Mouse (Mus musculus) left cerebral cortex, postnatal 14 days (tissue): ENCODE measurements around the gene Ppid. TPM values are rescaled to one million over a fixed set of nuclear protein-coding genes. Genes with fewer than 3 reads are reported as not detected.
"Not testable (repeated sequence)": the region's sequence is repeated elsewhere in the genome, so short reads cannot be mapped to it uniquely, and the experiment has no call there.

Experiments
- DNase-seq, 2 experiments: peaks; one replicate each; pipeline ENCODE4 v3.0.0; 2021 to 2022; ENCODE audit warnings: low spot score in 2 of 2, mixed read lengths in 1 of 2
- intact Hi-C: fragments of 180-260 bp; cut with DNase I; formaldehyde crosslinking; loops from one replicate; pipeline ENCODE4 v1.15.1; 2025
- total RNA-seq, 2 experiments: library from RNA; stranded (reverse); gene quantifications; 2 replicates each; pipeline ENCODE4 v1.2.3; 2021

Gene Ppid
- total RNA-seq, 2 experiments from 2014 or later, result 63.5 to 65.9 TPM

- intact Hi-C loops, result loop anchor here (1.0 to 5.0 kb wide), 2 partner anchors 50 to 281 kb away; partner anchors contain the start of gene Rapgef2
- DNase-seq, result peak; percentile 85
Measured at GRCm38 (mm10) chr3:79567703-79568362, 23.3 kb upstream of the Ppid start, which contains the start of gene Fnip2. Gene Fnip2, minus strand, starts transcription at chr3:79567796.

DNA sequence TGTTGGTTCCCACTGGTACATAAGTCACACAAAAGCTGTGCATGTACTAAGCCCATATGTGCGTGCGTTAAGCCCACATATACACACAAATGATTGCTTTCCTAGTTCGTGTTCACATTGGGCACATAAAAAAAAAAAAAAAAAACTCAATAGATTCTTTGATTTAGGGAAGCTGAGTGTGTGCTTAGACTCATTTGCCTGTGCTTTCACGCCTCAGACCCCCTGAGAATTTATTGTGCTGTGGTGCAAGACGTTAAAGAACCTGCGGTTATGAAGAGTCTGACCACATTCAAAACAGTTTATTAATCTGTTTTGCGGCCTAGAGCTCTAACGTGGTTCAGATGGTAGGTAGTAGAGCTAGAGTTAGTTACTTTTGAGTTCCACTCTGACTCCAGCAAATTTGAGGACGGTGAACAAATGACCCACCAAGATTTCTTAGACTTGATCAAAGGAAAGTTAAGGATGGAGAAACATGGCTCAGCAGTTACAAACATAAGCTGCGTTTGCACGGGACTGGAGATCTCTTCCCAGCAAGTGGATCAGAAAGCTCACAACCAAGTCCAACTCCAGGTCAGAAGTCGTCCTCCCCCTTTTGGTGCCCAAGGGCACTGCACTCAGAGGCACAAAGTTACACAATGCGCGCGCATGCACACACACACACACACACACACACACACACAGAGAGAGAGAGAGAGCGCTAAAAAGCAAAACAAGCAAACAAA, 22.4 kb upstream of the Ppid start:
- intact Hi-C loops, result loop anchor here (5.0 kb wide), 1 partner anchor 281 kb away; the partner anchor contains the start of gene Rapgef2

GRCm38 (mm10) chr3:79569351-79569681, 21.8 kb upstream of the Ppid start:
- no peak for DNase-seq
- intact Hi-C loops, result loop anchor here (5.0 kb wide), 1 partner anchor 282 kb away; the partner anchor contains the start of gene Rapgef2

More for the DNA sequence above, 22.4 kb upstream of the Ppid start:
- DNase-seq, result no peak

DNA sequence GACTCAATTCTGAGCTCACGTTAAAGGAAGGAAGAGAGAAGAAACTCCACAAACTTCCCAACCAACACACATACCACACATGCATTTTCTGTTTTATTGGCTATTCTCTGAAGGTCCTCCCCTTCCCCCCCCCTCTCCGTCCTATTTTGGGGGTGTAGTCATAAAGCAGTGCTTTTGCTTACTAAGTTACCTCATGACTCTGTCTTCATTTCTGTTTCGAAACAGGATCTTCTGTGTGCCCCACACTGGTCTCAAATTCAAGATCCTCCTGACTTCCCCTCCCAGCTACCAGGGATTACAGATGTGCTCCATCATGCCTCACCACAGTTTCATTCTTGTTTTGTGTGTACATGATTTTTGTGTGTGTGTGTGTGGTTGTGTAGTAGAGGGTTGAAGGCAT, 18.7 kb upstream of the Ppid start:
- intact Hi-C loops, result no loop called here
- no peak for DNase-seq

GRCm38 (mm10) chr3:79573376-79573775, 17.8 kb upstream of the Ppid start:
- intact Hi-C loops, DNase-seq: not testable (repeated sequence)

GRCm38 (mm10) chr3:79574336-79574735, 16.8 kb upstream of the Ppid start:
- intact Hi-C loops, result no loop called here
- no peak for DNase-seq

DNA sequence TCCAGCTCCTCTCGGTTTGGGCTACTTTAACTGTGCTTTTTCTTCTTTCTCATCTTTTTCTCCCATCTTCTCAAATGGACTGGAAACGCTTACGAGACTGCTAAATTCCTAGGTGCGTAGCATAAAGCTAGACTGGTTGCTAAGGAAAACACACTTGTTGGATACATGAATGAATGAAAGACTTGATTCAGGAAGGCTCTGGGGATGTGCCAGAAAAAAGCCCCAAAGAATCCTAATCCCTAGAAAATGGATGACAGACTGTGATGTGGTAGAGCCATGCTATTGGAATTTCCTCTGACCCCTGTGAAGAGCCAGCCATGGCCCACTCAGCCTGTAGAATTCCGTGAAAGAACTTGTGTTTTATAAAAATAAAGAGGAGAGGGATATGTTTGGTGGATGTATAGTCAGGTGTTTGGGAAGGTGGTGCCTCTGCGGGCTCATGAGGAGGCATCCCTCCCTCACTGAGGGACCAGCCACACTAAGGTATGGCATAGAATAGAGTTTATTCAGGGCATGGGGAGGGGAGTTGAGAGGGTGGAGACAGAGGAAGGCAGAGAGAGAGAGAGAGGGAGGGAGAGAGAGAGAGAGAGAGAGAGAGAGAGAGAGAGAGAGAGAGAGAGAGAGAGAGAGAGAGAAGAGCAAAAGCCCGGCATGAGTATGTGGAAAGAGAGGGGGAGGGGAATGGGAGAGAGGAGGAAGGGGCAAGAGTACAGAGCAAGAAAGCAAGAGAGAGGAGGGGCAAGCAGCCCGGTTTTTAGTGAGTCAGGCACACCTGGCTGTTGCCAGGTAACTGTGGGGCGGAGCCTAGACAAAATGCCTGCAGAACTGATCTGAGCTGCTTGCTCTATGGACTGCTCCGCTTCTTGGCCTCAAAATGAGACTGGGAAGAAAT, 15.3 kb upstream of the Ppid start:
- intact Hi-C loops, result no loop called here
- DNase-seq, result no peak

- DNase-seq, result no peak
- intact Hi-C loops, result no loop called here
Measured at GRCm38 (mm10) chr3:79576468-79576816, 14.7 kb upstream of the Ppid start.

DNA sequence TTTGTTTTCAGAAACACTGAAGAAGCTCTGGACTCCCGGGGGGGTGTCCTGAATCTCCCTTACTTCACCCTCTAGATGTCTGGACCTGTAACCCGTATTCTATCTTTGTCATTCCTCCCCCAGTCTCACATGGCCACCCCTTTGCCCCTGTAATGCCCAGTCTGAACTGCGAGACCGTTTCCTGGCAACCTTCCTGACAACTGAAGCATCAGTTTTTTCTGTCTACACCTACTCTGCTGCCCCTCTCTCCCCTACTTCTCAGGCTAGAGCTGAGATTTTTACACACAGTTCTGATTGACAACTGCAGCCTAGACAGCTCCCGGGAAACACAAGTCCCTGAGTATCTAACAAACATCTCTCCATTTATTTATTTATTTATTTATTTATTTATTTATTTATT, 14.3 kb upstream of the Ppid start:
- DNase-seq, result no peak
- intact Hi-C loops, result no loop called here

DNA sequence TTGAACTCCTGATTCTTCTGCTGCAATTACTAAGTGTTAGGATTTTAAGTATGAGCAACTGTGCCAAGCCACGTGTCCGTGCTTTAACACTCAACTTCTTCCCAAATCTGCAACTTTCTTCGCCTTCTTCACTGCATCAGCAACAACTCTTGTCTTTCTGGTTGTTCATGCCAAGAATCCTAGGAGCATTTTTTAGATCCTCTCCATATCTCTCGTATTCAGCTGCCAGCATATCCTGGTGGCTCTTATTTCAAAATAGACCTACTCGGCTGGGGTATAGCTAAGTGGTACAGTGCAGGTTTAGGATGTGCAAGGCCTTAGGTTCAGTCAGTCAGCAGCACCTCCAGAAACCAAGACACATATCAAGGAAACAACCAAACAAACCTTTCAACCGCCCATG, 13.5 kb upstream of the Ppid start:
- intact Hi-C loops, result no loop called here
- DNase-seq, result no peak

DNA sequence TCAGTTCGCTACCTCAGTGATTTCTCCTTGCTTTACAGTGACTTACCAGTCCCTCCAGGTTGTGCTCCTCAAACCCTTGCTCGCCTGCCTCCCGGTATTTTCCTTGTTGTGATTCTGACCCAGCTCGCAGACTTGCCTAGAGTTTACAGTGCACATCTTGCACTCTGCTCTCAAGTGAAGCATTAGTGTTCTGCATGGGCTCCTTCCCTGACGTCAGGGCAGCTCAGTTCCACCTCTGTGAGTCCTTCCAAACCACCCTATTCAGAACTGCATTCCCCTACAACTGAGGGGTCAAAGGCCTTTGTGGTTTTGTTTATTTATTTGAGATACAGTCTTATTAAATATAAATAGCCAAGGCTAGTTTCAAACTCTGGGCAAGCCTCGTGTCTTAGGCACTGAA, 13.0 kb upstream of the Ppid start:
- intact Hi-C loops, result no loop called here

GRCm38 (mm10) chr3:79579891-79580575, 11.1 kb upstream of the Ppid start:
- no peak for DNase-seq
- intact Hi-C loops, result no loop called here

More for the DNA sequence above, 13.0 kb upstream of the Ppid start:
- no peak for DNase-seq

- intact Hi-C loops, result loop anchor here (2.0 to 5.0 kb wide), 5 partner anchors 85 to 638 kb away; partner anchors contain the start of gene Rapgef2
- peak; percentile 96 for DNase-seq
Measured at GRCm38 (mm10) chr3:79586804-79587203, 4.3 kb upstream of the Ppid start.

- no peak for DNase-seq
- intact Hi-C loops, result loop anchor here (5.0 kb wide), 3 partner anchors 87 to 367 kb away; partner anchors contain the start of gene Rapgef2
Measured at GRCm38 (mm10) chr3:79589671-79590070, 1.5 kb upstream of the Ppid start.

DNA sequence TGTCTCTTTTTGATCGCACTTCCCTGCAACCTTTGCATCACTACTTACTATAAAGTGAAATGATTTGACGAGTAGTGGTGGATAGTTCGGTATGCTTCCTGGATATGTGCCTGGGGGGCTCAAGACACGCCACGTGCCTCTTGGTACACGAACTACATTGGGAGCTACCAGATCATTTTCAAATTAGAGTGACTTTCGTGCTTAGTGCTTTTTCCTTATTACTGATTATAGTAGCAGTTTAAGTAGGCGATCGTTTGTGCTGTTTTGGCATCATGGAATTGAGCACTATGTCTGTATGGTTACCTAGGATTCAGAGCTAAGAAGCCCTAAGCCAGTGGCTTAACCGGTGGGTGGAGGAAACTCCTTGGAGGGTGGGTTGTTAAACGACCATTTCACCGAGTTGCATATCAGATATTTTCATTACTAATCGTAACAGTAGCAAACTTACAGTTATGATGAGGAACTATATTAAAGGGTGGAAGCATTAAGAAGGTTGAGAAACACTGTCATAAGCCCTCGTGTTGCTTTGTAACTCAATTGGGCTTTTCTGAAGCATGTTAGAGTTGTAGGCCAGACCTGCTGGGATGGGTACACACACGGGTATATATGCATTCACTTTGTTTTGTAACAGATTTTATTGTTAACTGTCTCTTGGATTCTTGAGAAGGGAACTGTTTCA, 790 bp downstream of the Ppid start:
- intact Hi-C loops, result no loop called here
- DNase-seq, result no peak

GRCm38 (mm10) chr3:79595468-79595867, 4.3 kb downstream of the Ppid start:
- intact Hi-C loops, result no loop called here
- DNase-seq, result no peak

GRCm38 (mm10) chr3:79609886-79610285, 18.7 kb downstream of the Ppid start:
- no peak for DNase-seq
- intact Hi-C loops, result no loop called here

- intact Hi-C loops, result no loop called here
- DNase-seq, result peak in 1 of 2 experiments; percentile 24
Measured at GRCm38 (mm10) chr3:79627484-79628181, 36.5 kb downstream of the Ppid start.
